Mouse (Mus musculus): Measurements from ENCODE around the gene 1700049E17Rik1. TPM values are rescaled to one million over a fixed set of nuclear protein-coding genes. Genes with fewer than 3 reads are reported as not detected.
"Not testable (repeated sequence)": the region's sequence is repeated elsewhere in the genome, so short reads cannot be mapped to it uniquely, and the experiment has no call there.

The 1700049E17Rik1 gene
- not detected for total RNA-seq (2021)

DNA sequence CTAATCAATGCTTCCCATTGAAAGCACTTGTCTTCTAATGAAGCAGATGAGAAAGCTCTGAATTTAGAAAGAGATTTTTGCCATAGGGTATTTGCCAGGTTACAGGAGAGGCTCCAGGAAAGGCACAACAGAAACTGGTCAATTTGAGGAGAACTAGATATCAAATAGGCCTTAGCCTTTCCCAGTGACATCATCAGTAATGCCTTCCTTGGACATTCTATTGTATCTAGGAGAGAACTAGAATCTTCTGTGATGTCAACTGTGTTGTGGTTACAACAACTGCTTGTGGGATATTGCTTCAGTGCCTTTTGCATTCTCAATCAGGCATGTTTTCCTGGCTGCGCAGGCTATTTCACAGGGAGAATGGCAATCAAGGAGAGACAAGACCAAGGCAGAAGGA, at the start of gene 1700049E17Rik1:
Gene 1700049E17Rik1, plus strand, starts transcription at position 301 of the 400 bp plus-strand sequence.
- not testable (repeated sequence) for DNase-seq (ENCODE audit: extremely low spot score in 1 of 2, low spot score in 1 of 2)

DNA sequence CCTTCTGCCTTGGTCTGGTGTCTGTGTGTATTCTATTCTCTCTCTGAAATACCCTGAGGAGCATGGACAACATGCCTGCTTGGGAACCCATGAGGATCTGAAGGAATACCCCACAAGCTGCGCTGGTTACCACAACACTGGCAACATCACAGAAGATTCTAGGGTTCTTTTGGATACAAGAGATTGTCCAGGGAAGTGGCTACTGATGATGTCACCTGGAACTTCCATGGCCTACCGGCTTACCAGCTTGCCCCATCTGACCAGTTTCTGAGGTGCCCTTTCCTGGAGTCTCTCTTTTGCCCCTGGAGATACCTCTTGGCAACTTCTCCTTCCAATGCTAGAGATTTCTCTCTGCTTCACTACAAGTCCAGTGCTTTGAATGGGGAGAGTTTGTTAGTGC, 17.6 kb upstream of the 1700049E17Rik1 start, which contains the start of gene Gm7980:
Gene Gm7980, minus strand, starts transcription at position 101 of the 400 bp plus-strand sequence.
- not testable (repeated sequence) for DNase-seq (ENCODE audit: extremely low spot score in 1 of 2, low spot score in 1 of 2)

DNA sequence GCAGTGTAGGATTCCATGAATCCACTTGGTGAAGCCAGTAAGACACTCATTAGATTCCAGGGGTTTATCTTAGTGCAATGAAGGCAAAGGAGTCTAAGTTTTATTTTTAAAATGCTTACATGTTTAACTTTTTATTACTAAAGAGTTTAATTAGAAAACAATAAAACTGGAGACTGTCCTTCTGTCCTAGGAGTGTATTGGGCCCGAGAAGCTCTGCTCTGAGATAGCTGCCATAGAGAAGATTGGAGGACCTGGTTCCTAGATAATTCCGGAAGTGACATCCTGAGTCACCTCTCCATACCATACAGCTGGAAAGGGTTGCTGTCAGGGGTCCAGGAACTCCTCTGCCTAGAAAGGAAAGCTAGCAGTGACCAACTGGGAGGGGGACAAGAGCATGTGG, 18.9 kb downstream of the 1700049E17Rik1 start, which contains the start of gene 1700024B05Rik:
Gene 1700024B05Rik, plus strand, starts transcription at position 301 of the 400 bp plus-strand sequence.
- not testable (repeated sequence) for DNase-seq (ENCODE audit: extremely low spot score in 1 of 2, low spot score in 1 of 2)

DNA sequence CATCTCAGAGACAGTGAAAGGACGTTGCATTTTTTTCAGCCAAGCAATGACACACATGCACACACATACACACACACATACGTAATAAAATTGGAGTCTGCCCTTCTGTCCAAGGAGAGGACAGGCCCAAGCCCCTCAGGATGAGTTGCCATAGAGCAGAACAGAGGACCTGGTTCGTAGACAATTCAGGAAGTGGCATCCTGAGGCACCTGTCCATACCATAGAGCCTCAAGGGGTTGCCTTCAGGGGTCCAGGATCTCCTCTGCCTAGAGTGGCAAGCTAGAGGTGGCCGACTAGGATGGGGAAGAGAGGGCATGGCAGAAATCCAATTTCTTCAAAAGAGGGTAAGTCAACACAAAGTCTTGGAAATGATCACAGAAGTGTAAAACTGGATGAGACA, 39.3 kb downstream of the 1700049E17Rik1 start:
- not testable (repeated sequence) for DNase-seq (ENCODE audit: extremely low spot score in 1 of 2, low spot score in 1 of 2)

DNA sequence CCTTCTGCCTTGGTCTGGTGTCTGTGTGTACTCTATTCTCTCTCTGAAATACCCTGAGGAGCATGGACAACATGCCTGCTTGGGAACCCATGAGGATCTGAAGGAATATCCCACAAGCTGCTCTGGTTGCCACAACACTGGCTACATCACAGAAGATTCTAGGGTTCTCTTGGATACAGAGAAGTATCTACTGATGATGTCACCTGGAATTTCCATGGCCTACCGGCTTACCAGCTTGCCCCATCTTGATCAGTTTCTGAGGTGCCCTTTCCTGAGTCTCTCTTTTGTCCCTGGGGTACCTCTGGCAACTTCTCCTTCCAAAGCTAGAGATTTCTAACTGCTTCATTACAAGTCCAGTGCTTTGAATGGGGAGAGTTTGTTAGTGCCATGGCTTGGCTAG, 43.1 kb downstream of the 1700049E17Rik1 start, which contains the start of gene Gm6401:
Gene Gm6401, minus strand, starts transcription at position 101 of the 400 bp plus-strand sequence.
- not testable (repeated sequence) for DNase-seq (ENCODE audit: extremely low spot score in 1 of 2, low spot score in 1 of 2)

DNA sequence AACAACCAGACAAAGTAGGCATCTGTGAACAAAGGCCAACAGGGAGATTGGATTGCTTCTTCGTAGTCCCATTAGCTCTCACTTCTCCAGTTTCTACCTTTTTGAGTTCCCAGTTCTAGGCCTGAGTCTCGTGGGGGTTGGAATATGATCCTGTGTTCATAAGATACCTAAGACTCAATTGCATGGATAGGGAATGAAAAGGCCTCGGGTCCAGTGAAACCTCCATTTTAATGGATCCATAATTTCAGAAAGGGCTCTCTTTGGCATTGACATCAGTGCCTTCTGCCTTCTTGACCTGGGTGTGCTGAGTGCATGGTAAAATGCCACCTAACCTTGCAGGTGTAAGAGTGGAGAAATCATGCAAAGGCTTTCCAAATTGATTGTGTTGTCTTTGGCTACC, 43.8 kb downstream of the 1700049E17Rik1 start:
- not testable (repeated sequence) for DNase-seq (ENCODE audit: extremely low spot score in 1 of 2, low spot score in 1 of 2)

Other genes starting within 250 kb of the 1700049E17Rik1 start
- gene Gm8068, start 223.1 kb upstream of the 1700049E17Rik1 start, total RNA-seq (2021) = not detected
- gene Gm7929, start 174.3 kb upstream of the 1700049E17Rik1 start, total RNA-seq (2021) = not detected
- gene Gm47189, start 152.5 kb upstream of the 1700049E17Rik1 start, total RNA-seq (2021) = not detected
- gene Gm7980, start 17.7 kb upstream of the 1700049E17Rik1 start, total RNA-seq (2021) = not detected
- gene 1700024B05Rik, start 19.0 kb downstream of the 1700049E17Rik1 start, total RNA-seq (2021) = not detected
- gene Gm6401, start 43.0 kb downstream of the 1700049E17Rik1 start, total RNA-seq (2021) = not detected
- not detected for gene Gm3543, start 58.4 kb downstream of the 1700049E17Rik1 start, total RNA-seq (2021)
- gene Gm7951, start 192.4 kb downstream of the 1700049E17Rik1 start, total RNA-seq (2021) = not detected
- not detected for gene Gm17027, start 237.7 kb downstream of the 1700049E17Rik1 start, total RNA-seq (2021)

All from layer of hippocampus, postnatal 25 days (tissue).